Mouse (Mus musculus) neural tube, embryonic 13.5 days (tissue): ENCODE data around the gene Slc9a9. TPM values are rescaled to one million over a fixed set of nuclear protein-coding genes. Genes with fewer than 3 reads are reported as not detected.

ENCODE experiments used
- ATAC-seq: fragments of 200-750 bp; cut with Nextera tagmentation; 2 replicates; pipeline ENCODE4 v1.8.0; 2017; ENCODE audit warnings: low read depth, mild to moderate bottlenecking, moderate TSS enrichment, moderate library complexity
- H3K27ac ChIP-seq: fragments of 300-500 bp; sonication (generic); replicated peaks from 2 replicates; pipeline ENCODE4 v1.5.1; 2015; ENCODE audit warnings: moderate library complexity, mild to moderate bottlenecking, inconsistent platforms
- H3K27me3 ChIP-seq: fragments of 300-500 bp; sonication (generic); 2 replicates; pipeline ENCODE4 v1.6.1; 2015; ENCODE audit warnings: mild to moderate bottlenecking, inconsistent platforms
- H3K36me3 ChIP-seq: fragments of 300-500 bp; sonication (generic); 2 replicates; pipeline ENCODE4 v1.6.1; 2015; ENCODE audit warnings: mild to moderate bottlenecking, inconsistent platforms
- H3K4me1 ChIP-seq: fragments of 300-500 bp; sonication (generic); replicated peaks from 2 replicates; pipeline ENCODE4 v1.6.1; 2015; ENCODE audit warnings: inconsistent platforms
- H3K4me2 ChIP-seq: fragments of 300-500 bp; sonication (generic); 2 replicates; pipeline ENCODE4 v1.6.1; 2015; ENCODE audit warnings: inconsistent platforms, mild to moderate bottlenecking, moderate library complexity
- H3K4me3 ChIP-seq: fragments of 300-500 bp; sonication (generic); 2 replicates; pipeline ENCODE4 v1.5.1; 2015; ENCODE audit warnings: mild to moderate bottlenecking, inconsistent platforms
- H3K9ac ChIP-seq: fragments of 300-500 bp; sonication (generic); 2 replicates; pipeline ENCODE4 v1.6.1; 2015; ENCODE audit warnings: moderate library complexity, mild to moderate bottlenecking, inconsistent platforms
- H3K9me3 ChIP-seq: fragments of 300-500 bp; sonication (generic); 2 replicates; pipeline ENCODE4 v1.6.1; 2016; ENCODE audit warnings: inconsistent platforms
- WGBS: fragments of 180-500 bp; shearing (Covaris S2); methylation state at CpG from one replicate; pipeline ENCODE4 v1.1.7; 2015; 5-methylcytosine and 5-hydroxymethylcytosine counted together
- polyA plus RNA-seq: library from polyadenylated mRNA; unstranded; fragments of >200 nt; fragmentation: Nextera tagmentation; extraction: Ambion mirVana; gene quantifications from 2 replicates; pipeline ENCODE4 v1.2.1, GENCODE M21; 2015

The Slc9a9 gene
- polyA plus RNA-seq, 1 experiment from 2014 or later = 13.9 TPM

GRCm38 (mm10) chr9:95185840-95186239 is 516.1 kb downstream of the Slc9a9 start:
- no peak overlapping the region for H3K27ac ChIP-seq

GRCm38 (mm10) chr9:95186386-95187289 is 516.9 kb downstream of the Slc9a9 start:
- no peaks in the 10 kb centered on the region for H3K27me3 ChIP-seq
- no peak for ATAC-seq
- peaks cover 11% of the 10 kb centered on the region for H3K4me1 ChIP-seq
- 0 out of 2 replicates have a peak overlapping the region, but pooled peaks have one; percentile 15 for H3K27ac ChIP-seq
- no peak overlapping the region for H3K4me2 ChIP-seq
- H3K9me3 ChIP-seq = no peaks in the 10 kb centered on the region
- H3K9ac ChIP-seq = no peak overlapping the region
- no peaks in the 10 kb centered on the region for H3K36me3 ChIP-seq
- WGBS = 50% methylated on average over 15 of the region's 15 CpGs
- H3K4me3 ChIP-seq = no peak overlapping the region

More at GRCm38 (mm10) chr9:95185840-95186239, 516.1 kb downstream of the Slc9a9 start:
- no peak overlapping the region for H3K4me3 ChIP-seq
- no peaks in the 10 kb centered on the region for H3K9me3 ChIP-seq
- no peak overlapping the region for H3K4me2 ChIP-seq
- H3K27me3 ChIP-seq = no peaks in the 10 kb centered on the region
- no peak overlapping the region for H3K9ac ChIP-seq
- no peaks in the 10 kb centered on the region for H3K36me3 ChIP-seq
- peaks cover 18% of the 10 kb centered on the region for H3K4me1 ChIP-seq
- 85% methylated on average over 3 of the region's 3 CpGs for WGBS
- ATAC-seq = no peak

GRCm38 (mm10) chr9:95188362-95189217 is 518.9 kb downstream of the Slc9a9 start:
- no peak overlapping the region for H3K4me2 ChIP-seq
- H3K9ac ChIP-seq = no peak overlapping the region
- 84% methylated on average over 8 of the region's 8 CpGs for WGBS
- no peaks in the 10 kb centered on the region for H3K36me3 ChIP-seq
- no peaks in the 10 kb centered on the region for H3K9me3 ChIP-seq
- H3K27me3 ChIP-seq = no peaks in the 10 kb centered on the region
- no peak overlapping the region for H3K4me3 ChIP-seq
- H3K27ac ChIP-seq = no peak overlapping the region
- peaks cover 4% of the 10 kb centered on the region for H3K4me1 ChIP-seq
- ATAC-seq = no peak

- no peak overlapping the region for H3K9ac ChIP-seq
- H3K27me3 ChIP-seq = no peaks in the 10 kb centered on the region
- no peaks in the 10 kb centered on the region for H3K36me3 ChIP-seq
- H3K4me2 ChIP-seq = no peak overlapping the region
- WGBS = 88% methylated on average over 4 of the region's 4 CpGs
- no peak for ATAC-seq
- H3K4me1 ChIP-seq = peaks cover 4% of the 10 kb centered on the region
- no peak overlapping the region for H3K27ac ChIP-seq
- no peaks in the 10 kb centered on the region for H3K9me3 ChIP-seq
- H3K4me3 ChIP-seq = no peak overlapping the region
Observed at GRCm38 (mm10) chr9:95189218-95189605, 519.5 kb downstream of the Slc9a9 start.

- H3K27ac ChIP-seq = no peak overlapping the region
- H3K9ac ChIP-seq = no peak overlapping the region
- H3K4me2 ChIP-seq = no peak overlapping the region
- no peaks in the 10 kb centered on the region for H3K27me3 ChIP-seq
- no peak for ATAC-seq
- no peaks in the 10 kb centered on the region for H3K36me3 ChIP-seq
- no peaks in the 10 kb centered on the region for H3K9me3 ChIP-seq
- no peak overlapping the region for H3K4me3 ChIP-seq
- 87% methylated on average over 6 of the region's 6 CpGs for WGBS
- peaks cover 3% of the 10 kb centered on the region for H3K4me1 ChIP-seq
Observed at GRCm38 (mm10) chr9:95191442-95191841, 521.7 kb downstream of the Slc9a9 start.

- 86% methylated on average over 8 of the region's 8 CpGs for WGBS
- ATAC-seq = no peak
- no peak overlapping the region for H3K4me3 ChIP-seq
- no peaks in the 10 kb centered on the region for H3K36me3 ChIP-seq
- no peak overlapping the region for H3K27ac ChIP-seq
- H3K4me2 ChIP-seq = no peak overlapping the region
- H3K4me1 ChIP-seq = no peaks in the 10 kb centered on the region
- H3K9ac ChIP-seq = no peak overlapping the region
- no peaks in the 10 kb centered on the region for H3K9me3 ChIP-seq
- no peaks in the 10 kb centered on the region for H3K27me3 ChIP-seq
Observed at GRCm38 (mm10) chr9:95192901-95193532, 523.3 kb downstream of the Slc9a9 start.

- 93% methylated on average over 3 of the region's 3 CpGs for WGBS
- Histone ChIP-seq H3K27ac (no peak overlapping the region; the same call in 1 of the 2 replicates), H3K9ac (no peak overlapping the region), H3K9me3 (no peaks in the 10 kb centered on the region), H3K36me3 (no peaks in the 10 kb centered on the region), H3K4me3 (no peak overlapping the region), H3K4me2 (no peak overlapping the region), H3K27me3 (no peaks in the 10 kb centered on the region), H3K4me1 (no peaks in the 10 kb centered on the region)
- no peak for ATAC-seq
Observed at GRCm38 (mm10) chr9:95193672-95194071, 524.0 kb downstream of the Slc9a9 start.

GRCm38 (mm10) chr9:95194158-95194557 is 524.4 kb downstream of the Slc9a9 start:
- no peak for ATAC-seq
- H3K9me3 ChIP-seq = no peaks in the 10 kb centered on the region
- WGBS = 74% methylated on average over 5 of the region's 5 CpGs
- H3K9ac ChIP-seq = no peak overlapping the region
- no peak overlapping the region for H3K4me3 ChIP-seq
- H3K4me2 ChIP-seq = no peak overlapping the region
- H3K27ac ChIP-seq = no peak overlapping the region; the same call in 1 of the 2 replicates
- no peaks in the 10 kb centered on the region for H3K36me3 ChIP-seq
- no peaks in the 10 kb centered on the region for H3K27me3 ChIP-seq
- no peaks in the 10 kb centered on the region for H3K4me1 ChIP-seq

- no peak for ATAC-seq
- WGBS = 79% methylated on average over 7 of the region's 7 CpGs
- Histone ChIP-seq H3K4me2 (no peak overlapping the region), H3K27ac (no peak overlapping the region), H3K9me3 (no peaks in the 10 kb centered on the region), H3K36me3 (no peaks in the 10 kb centered on the region), H3K27me3 (no peaks in the 10 kb centered on the region), H3K4me1 (peaks cover 11% of the 10 kb centered on the region), H3K9ac (no peak overlapping the region), H3K4me3 (no peak overlapping the region)
Observed at GRCm38 (mm10) chr9:95207661-95208060, 538.0 kb downstream of the Slc9a9 start.

- no peak overlapping the region for H3K9ac ChIP-seq
- ATAC-seq = no peak
- H3K9me3 ChIP-seq = no peaks in the 10 kb centered on the region
- H3K4me3 ChIP-seq = no peak overlapping the region
- H3K27ac ChIP-seq = no peak overlapping the region
- H3K36me3 ChIP-seq = no peaks in the 10 kb centered on the region
- H3K27me3 ChIP-seq = no peaks in the 10 kb centered on the region
- H3K4me2 ChIP-seq = no peak overlapping the region
- WGBS = 91% methylated on average over 4 of the region's 4 CpGs
- peaks cover 11% of the 10 kb centered on the region for H3K4me1 ChIP-seq
Observed at GRCm38 (mm10) chr9:95208681-95209080, 539.0 kb downstream of the Slc9a9 start.

- Histone ChIP-seq H3K27me3 (no peaks in the 10 kb centered on the region), H3K9me3 (no peaks in the 10 kb centered on the region), H3K9ac (no peak overlapping the region), H3K27ac (no peak overlapping the region), H3K4me1 (no peaks in the 10 kb centered on the region), H3K36me3 (no peaks in the 10 kb centered on the region), H3K4me3 (no peak overlapping the region), H3K4me2 (no peak overlapping the region)
- WGBS = 84% methylated on average over 3 of the region's 3 CpGs
- no peak for ATAC-seq
Observed at GRCm38 (mm10) chr9:95220009-95220408, 550.3 kb downstream of the Slc9a9 start.

- Histone ChIP-seq H3K9ac (no peak overlapping the region), H3K9me3 (no peaks in the 10 kb centered on the region), H3K4me1 (no peaks in the 10 kb centered on the region), H3K27me3 (no peaks in the 10 kb centered on the region), H3K36me3 (no peaks in the 10 kb centered on the region), H3K4me3 (no peak overlapping the region), H3K4me2 (no peak overlapping the region), H3K27ac (no peak overlapping the region)
- no peak for ATAC-seq
- 93% methylated on average over 5 of the region's 5 CpGs for WGBS
Observed at GRCm38 (mm10) chr9:95221310-95221709, 551.6 kb downstream of the Slc9a9 start.
